Mouse (Mus musculus) c-Kit-positive CD71-negative TER-119-negative erythroid progenitor cells, embryonic 14.5 days (primary cell): ENCODE measurements around the gene Nqo2.
"Not testable (repeated sequence)": the region's sequence is repeated elsewhere in the genome, so short reads cannot be mapped to it uniquely, and the experiment has no call there.

ENCODE experiments used
- DNase-seq: peaks from one replicate; pipeline ENCODE4 v3.0.0-alpha.2; 2013; ENCODE audit warnings: low read depth

Gene Nqo2

GRCm38 (mm10) chr13:33964206-33965046 lies at the start of gene Nqo2:
Nqo2 (plus strand) TSS chr13:33964687.
- peak; percentile 53 for DNase-seq

- DNase-seq, result no peak
These were observed 43.4 kb upstream of the Nqo2 start for GRCm38 (mm10) chr13:33921041-33921440.

GRCm38 (mm10) chr13:33921699-33922098 lies 42.8 kb upstream of the Nqo2 start:
- no peak for DNase-seq

GRCm38 (mm10) chr13:33930281-33930680 lies 34.2 kb upstream of the Nqo2 start:
- DNase-seq, result no peak

GRCm38 (mm10) chr13:33930912-33931311 lies 33.6 kb upstream of the Nqo2 start:
- no peak for DNase-seq

GRCm38 (mm10) chr13:33934743-33935142 lies 29.7 kb upstream of the Nqo2 start:
- DNase-seq, result no peak

- DNase-seq, result peak; percentile 18
These were observed 28.9 kb upstream of the Nqo2 start for GRCm38 (mm10) chr13:33935465-33936181.

GRCm38 (mm10) chr13:33937151-33937550 lies 27.3 kb upstream of the Nqo2 start:
- no peak for DNase-seq

- not testable (repeated sequence) for DNase-seq
These were observed 26.9 kb upstream of the Nqo2 start for GRCm38 (mm10) chr13:33937587-33937986.

GRCm38 (mm10) chr13:33941288-33941808 lies 23.1 kb upstream of the Nqo2 start:
- no peak for DNase-seq

GRCm38 (mm10) chr13:33942212-33942779 lies 22.2 kb upstream of the Nqo2 start:
- no peak for DNase-seq

- DNase-seq, result no peak
These were observed 13.0 kb upstream of the Nqo2 start for GRCm38 (mm10) chr13:33951308-33952074.

- no peak for DNase-seq
These were observed 12.4 kb upstream of the Nqo2 start for GRCm38 (mm10) chr13:33952075-33952449.

GRCm38 (mm10) chr13:33952947-33953346 lies 11.5 kb upstream of the Nqo2 start:
- no peak for DNase-seq

- no peak for DNase-seq
These were observed 7.7 kb upstream of the Nqo2 start for GRCm38 (mm10) chr13:33956571-33957421.

GRCm38 (mm10) chr13:33959771-33960170 lies 4.7 kb upstream of the Nqo2 start:
- DNase-seq, result no peak

GRCm38 (mm10) chr13:33965056-33966024 lies 853 bp downstream of the Nqo2 start:
- DNase-seq, result no peak

- DNase-seq, result no peak
These were observed 1.5 kb downstream of the Nqo2 start for GRCm38 (mm10) chr13:33966025-33966412.

- DNase-seq, result no peak
These were observed 2.1 kb downstream of the Nqo2 start for GRCm38 (mm10) chr13:33966574-33966973.

- DNase-seq, result no peak
These were observed 25.1 kb downstream of the Nqo2 start for GRCm38 (mm10) chr13:33989625-33990024.
